Mouse (Mus musculus): ENCODE measurements around the gene Kiss1r. TPM values are rescaled to one million over a fixed set of nuclear protein-coding genes. Genes with fewer than 3 reads are reported as not detected.
"Not testable (repeated sequence)": the region's sequence is repeated elsewhere in the genome, so short reads cannot be mapped to it uniquely, and the experiment has no call there.

Kiss1r gene
- polyA plus RNA-seq, 1 experiment from 2014 or later = 1.2 TPM

DNA sequence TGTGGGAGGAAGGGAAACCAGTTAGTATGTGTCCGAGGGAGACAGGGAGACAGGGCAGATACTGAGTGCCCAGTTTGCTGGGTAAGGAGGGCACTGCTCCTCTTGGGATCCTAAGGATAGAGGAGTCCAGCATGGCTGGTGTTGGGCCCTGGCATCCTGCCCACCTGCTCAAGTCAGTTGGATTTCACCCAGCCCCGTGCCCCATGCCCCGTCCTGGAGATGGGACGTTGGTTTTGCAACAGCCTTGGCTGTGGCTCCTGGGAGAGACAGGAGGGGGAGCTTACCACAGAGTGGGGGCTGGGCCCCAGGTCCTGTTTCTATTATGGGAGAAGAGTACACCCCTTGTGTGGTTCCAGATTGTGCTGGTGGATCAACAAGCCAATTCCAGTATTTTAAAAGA is 32.3 kb upstream of the Kiss1r start:
- H3K27ac ChIP-seq = no peak overlapping the region
- 59% methylated on average over 4 of the region's 4 CpGs for WGBS
- no peak overlapping the region for H3K4me3 ChIP-seq
- no peaks in the 10 kb centered on the region for H3K36me3 ChIP-seq
- ATAC-seq (ENCODE audit: low FRiP score) = no peak
- H3K4me2 ChIP-seq (replicated peaks) = no peak overlapping the region
- H3K9me3 ChIP-seq (replicated peaks) = no peaks in the 10 kb centered on the region
- peaks cover 46% of the 10 kb centered on the region for H3K27me3 ChIP-seq
- H3K4me1 ChIP-seq = peaks cover 17% of the 10 kb centered on the region
- no peak overlapping the region for H3K9ac ChIP-seq

GRCm38 (mm10) chr10:79884938-79885337 is 31.8 kb upstream of the Kiss1r start:
- ATAC-seq (ENCODE audit: low FRiP score); H3K4me2 ChIP-seq (replicated peaks); H3K27ac ChIP-seq; H3K9me3 ChIP-seq (replicated peaks); H3K36me3 ChIP-seq; H3K4me3 ChIP-seq; H3K9ac ChIP-seq: not testable (repeated sequence)
- Histone ChIP-seq H3K27me3 (peaks cover 46% of the 10 kb centered on the region), H3K4me1 (peaks cover 15% of the 10 kb centered on the region)
- WGBS = 77% methylated on average over 3 of the region's 3 CpGs

GRCm38 (mm10) chr10:79886054-79886453 is 30.7 kb upstream of the Kiss1r start, which contains the start of gene Elane:
Elane (plus strand) TSS chr10:79886247.
- Histone ChIP-seq H3K36me3 (no peaks in the 10 kb centered on the region), H3K27ac (no peak within 1 kb of the TSS), H3K27me3 (peaks cover 36% of the 10 kb centered on the region), H3K4me2 (replicated peaks) (no peak within 1 kb of the TSS), H3K9ac (no peak within 1 kb of the TSS), H3K4me1 (peaks cover 15% of the 10 kb centered on the region), H3K9me3 (replicated peaks) (no peaks in the 10 kb centered on the region), H3K4me3 (no peak within 1 kb of the TSS)
- no peak for ATAC-seq (ENCODE audit: low FRiP score)
- WGBS = 79% methylated on average over 6 of the region's 6 CpGs

DNA sequence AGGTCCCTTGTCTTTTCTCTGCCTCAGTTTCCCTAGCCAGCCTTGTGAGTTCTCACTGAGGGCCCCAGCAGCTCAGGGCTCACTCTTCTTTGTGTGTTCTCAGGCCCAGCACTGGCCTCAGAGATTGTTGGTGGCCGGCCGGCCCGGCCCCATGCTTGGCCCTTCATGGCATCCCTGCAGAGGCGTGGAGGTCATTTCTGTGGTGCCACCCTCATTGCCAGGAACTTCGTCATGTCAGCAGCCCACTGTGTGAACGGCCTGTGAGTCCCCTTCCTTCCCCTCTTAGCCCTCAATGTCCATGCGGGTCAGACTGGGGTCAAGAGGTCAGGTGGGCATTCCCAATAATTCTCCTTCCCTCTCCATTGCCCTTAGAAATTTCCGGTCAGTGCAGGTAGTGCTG is 30.2 kb upstream of the Kiss1r start:
- Histone ChIP-seq H3K4me2 (replicated peaks) (no peak overlapping the region), H3K4me3 (no peak overlapping the region), H3K9ac (no peak overlapping the region), H3K27ac (no peak overlapping the region), H3K4me1 (peaks cover 14% of the 10 kb centered on the region), H3K36me3 (no peaks in the 10 kb centered on the region), H3K27me3 (peaks cover 30% of the 10 kb centered on the region), H3K9me3 (replicated peaks) (no peaks in the 10 kb centered on the region)
- ATAC-seq (ENCODE audit: low FRiP score) = no peak
- WGBS = 82% methylated on average over 8 of the region's 8 CpGs

DNA sequence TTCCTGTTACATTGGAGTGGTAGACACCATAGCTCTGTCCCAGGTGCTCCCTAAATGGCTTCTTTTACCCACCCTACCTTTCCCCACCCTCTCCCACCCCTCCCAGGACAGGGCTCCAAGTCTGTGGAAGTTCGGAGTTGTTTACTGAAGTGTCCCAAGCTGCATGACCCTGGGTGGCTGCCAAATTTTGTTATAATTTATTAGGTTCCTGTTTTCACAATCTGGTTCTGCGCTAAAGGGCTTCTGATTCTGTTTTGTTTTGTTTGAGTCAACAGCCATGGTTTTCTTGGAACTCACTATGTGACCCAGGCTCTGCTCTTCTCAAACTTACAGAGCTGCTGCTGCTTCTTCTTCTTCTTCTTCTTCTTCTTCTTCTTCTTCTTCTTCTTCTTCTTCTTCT is 27.4 kb upstream of the Kiss1r start:
- H3K9ac ChIP-seq = no peak overlapping the region
- ATAC-seq (ENCODE audit: low FRiP score) = no peak
- H3K27me3 ChIP-seq = 0 out of 2 replicates have a peak, but pooled peaks cover 4% of the 10 kb centered on the region
- no peaks in the 10 kb centered on the region for H3K9me3 ChIP-seq (replicated peaks)
- peaks cover 7% of the 10 kb centered on the region; the same call in 1 of the 2 replicates for H3K36me3 ChIP-seq
- 89% methylated on average over 2 of the region's 2 CpGs for WGBS
- H3K4me2 ChIP-seq (replicated peaks) = no peak overlapping the region
- no peaks in the 10 kb centered on the region for H3K4me1 ChIP-seq
- no peak overlapping the region for H3K27ac ChIP-seq
- no peak overlapping the region for H3K4me3 ChIP-seq

DNA sequence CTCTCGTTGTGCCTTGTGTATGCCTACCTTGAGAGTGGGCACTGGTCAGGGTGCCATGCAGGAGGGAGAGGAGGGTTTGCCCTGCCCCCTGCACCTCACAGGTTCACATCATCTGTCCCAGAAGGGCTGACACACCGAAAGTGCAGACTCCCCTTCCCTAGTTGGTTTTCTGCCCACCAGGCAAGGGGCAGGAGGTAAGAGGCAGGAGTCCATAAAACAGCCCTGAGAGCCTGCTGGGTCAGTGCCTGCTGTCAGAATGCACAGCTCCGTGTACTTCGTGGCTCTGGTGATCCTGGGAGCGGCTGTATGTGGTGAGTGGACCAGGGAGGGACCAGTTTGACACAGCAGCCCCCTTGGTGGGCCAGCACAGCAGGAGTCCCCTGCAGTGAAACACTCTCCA is 26.1 kb upstream of the Kiss1r start, which contains the start of gene Cfd:
Cfd (plus strand) TSS at position 184 of the 400 bp plus-strand sequence.
- H3K9ac ChIP-seq = no peak within 1 kb of the TSS
- no peak within 1 kb of the TSS for H3K27ac ChIP-seq
- H3K36me3 ChIP-seq = peaks cover 17% of the 10 kb centered on the region
- 43% methylated on average over 5 of the region's 5 CpGs for WGBS
- no peak within 1 kb of the TSS for H3K4me2 ChIP-seq (replicated peaks)
- 0 out of 2 replicates have a peak, but pooled peaks cover 4% of the 10 kb centered on the region for H3K27me3 ChIP-seq
- H3K9me3 ChIP-seq (replicated peaks) = no peaks in the 10 kb centered on the region
- no peak within 1 kb of the TSS for H3K4me3 ChIP-seq
- no peaks in the 10 kb centered on the region for H3K4me1 ChIP-seq
- ATAC-seq (ENCODE audit: low FRiP score) = no peak

DNA sequence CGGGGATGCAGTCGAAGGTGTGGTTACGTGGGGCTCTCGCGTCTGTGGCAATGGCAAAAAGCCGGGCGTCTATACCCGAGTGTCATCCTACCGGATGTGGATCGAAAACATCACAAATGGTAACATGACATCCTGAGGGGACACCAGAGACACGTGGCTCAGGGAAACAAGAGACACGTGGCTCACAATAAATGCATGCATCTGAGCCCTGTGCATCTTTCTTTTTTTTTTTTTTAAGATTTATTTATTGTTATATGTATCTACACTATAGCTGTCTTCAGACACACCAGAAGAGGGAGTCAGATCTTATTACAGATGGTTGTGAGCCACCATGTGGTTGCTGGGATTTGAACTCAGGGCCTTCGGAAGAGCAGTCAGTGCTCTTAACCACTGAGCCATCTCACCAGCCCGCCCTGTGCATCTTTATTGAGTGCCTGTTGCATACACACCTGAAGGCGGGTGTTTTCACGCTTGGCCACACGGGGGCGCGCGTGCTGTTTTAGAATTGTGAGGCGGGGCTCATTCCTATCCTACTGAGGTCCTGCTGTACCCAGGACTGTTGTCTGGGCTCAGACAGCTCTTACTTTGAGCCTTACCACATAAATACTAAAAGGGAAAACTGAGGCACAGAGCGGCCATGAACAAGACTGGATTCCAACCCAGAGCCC is 24.2 kb upstream of the Kiss1r start:
- not testable (repeated sequence) for H3K9ac ChIP-seq

GRCm38 (mm10) chr10:79896306-79896705 is 20.5 kb upstream of the Kiss1r start:
- Histone ChIP-seq H3K4me1 (peaks cover 7% of the 10 kb centered on the region), H3K4me3 (no peak overlapping the region), H3K27me3 (peaks cover 22% of the 10 kb centered on the region)

More for the DNA sequence above, 24.2 kb upstream of the Kiss1r start:
- not testable (repeated sequence) for H3K27ac ChIP-seq; H3K4me1 ChIP-seq; H3K27me3 ChIP-seq; H3K9me3 ChIP-seq (replicated peaks); H3K4me2 ChIP-seq (replicated peaks); H3K4me3 ChIP-seq
- peak; percentile 32; the same call in 1 of the 2 replicates for ATAC-seq (ENCODE audit: low FRiP score)
- WGBS = 45% methylated on average over 22 of the region's 22 CpGs
- peaks cover 35% of the 10 kb centered on the region for H3K36me3 ChIP-seq

GRCm38 (mm10) chr10:79896814-79897213 is 20.0 kb upstream of the Kiss1r start:
- Histone ChIP-seq H3K9me3 (replicated peaks) (no peaks in the 10 kb centered on the region), H3K27ac (no peak overlapping the region), H3K9ac (no peak overlapping the region), H3K4me3 (no peak overlapping the region), H3K4me2 (replicated peaks) (no peak overlapping the region), H3K27me3 (peaks cover 22% of the 10 kb centered on the region), H3K4me1 (peaks cover 10% of the 10 kb centered on the region), H3K36me3 (peaks cover 59% of the 10 kb centered on the region)
- ATAC-seq (ENCODE audit: low FRiP score) = no peak
- 85% methylated on average over 13 of the region's 13 CpGs for WGBS

More at GRCm38 (mm10) chr10:79896306-79896705, 20.5 kb upstream of the Kiss1r start:
- 85% methylated on average over 16 of the region's 16 CpGs for WGBS
- Histone ChIP-seq H3K4me2 (replicated peaks) (no peak overlapping the region), H3K27ac (no peak overlapping the region), H3K9me3 (replicated peaks) (no peaks in the 10 kb centered on the region), H3K36me3 (peaks cover 59% of the 10 kb centered on the region), H3K9ac (no peak overlapping the region)
- ATAC-seq (ENCODE audit: low FRiP score) = no peak

GRCm38 (mm10) chr10:79897316-79898245 is 19.2 kb upstream of the Kiss1r start:
- H3K27me3 ChIP-seq = peaks cover 27% of the 10 kb centered on the region
- H3K4me2 ChIP-seq (replicated peaks) = no peak overlapping the region
- H3K9ac ChIP-seq = no peak overlapping the region
- peaks cover 10% of the 10 kb centered on the region for H3K4me1 ChIP-seq
- H3K36me3 ChIP-seq = peaks cover 65% of the 10 kb centered on the region
- no peaks in the 10 kb centered on the region for H3K9me3 ChIP-seq (replicated peaks)
- WGBS = 51% methylated on average over 20 of the region's 20 CpGs
- no peak for ATAC-seq (ENCODE audit: low FRiP score)
- H3K27ac ChIP-seq = no peak overlapping the region
- no peak overlapping the region for H3K4me3 ChIP-seq

DNA sequence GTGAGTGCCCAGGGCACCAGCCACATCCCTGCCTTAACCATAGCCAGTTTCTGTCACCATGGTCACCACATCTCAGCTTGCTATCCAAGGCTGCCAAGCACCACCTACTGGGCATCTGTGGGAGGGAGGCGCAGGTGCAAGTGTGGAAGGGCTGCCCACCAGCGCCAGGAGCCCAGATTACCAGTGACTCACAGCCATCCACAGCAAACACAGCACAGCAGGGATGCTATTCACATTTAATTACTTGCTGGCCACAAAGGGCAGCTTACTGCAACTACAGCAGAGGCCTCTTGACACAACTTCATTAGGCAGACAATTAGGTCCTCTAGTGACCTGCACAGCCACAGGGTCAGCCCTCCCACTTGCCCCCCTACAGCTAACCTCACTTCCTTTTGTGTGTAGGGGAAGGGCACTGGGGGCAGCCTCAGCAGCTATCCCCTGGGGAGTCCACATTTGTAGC is 15.8 kb upstream of the Kiss1r start:
- peak; percentile 65 for ATAC-seq (ENCODE audit: low FRiP score)
- H3K27ac ChIP-seq = peak overlapping the region; percentile 36; the same call in 1 of the 2 replicates
- H3K4me3 ChIP-seq = no peak overlapping the region
- H3K9ac ChIP-seq = no peak overlapping the region
- H3K4me2 ChIP-seq (replicated peaks) = no peak overlapping the region
- H3K36me3 ChIP-seq = peaks cover 73% of the 10 kb centered on the region
- WGBS = 24% methylated on average over 2 of the region's 2 CpGs
- peaks cover 10% of the 10 kb centered on the region for H3K4me1 ChIP-seq
- no peaks in the 10 kb centered on the region for H3K9me3 ChIP-seq (replicated peaks)
- H3K27me3 ChIP-seq = peaks cover 34% of the 10 kb centered on the region

GRCm38 (mm10) chr10:79906712-79907111 is 10.1 kb upstream of the Kiss1r start:
- Histone ChIP-seq H3K27ac (no peak overlapping the region), H3K9me3 (replicated peaks) (no peaks in the 10 kb centered on the region), H3K36me3 (peaks cover 59% of the 10 kb centered on the region), H3K4me2 (replicated peaks) (no peak overlapping the region), H3K4me1 (peaks cover 11% of the 10 kb centered on the region), H3K27me3 (peaks cover 11% of the 10 kb centered on the region), H3K4me3 (no peak overlapping the region), H3K9ac (no peak overlapping the region)
- ATAC-seq (ENCODE audit: low FRiP score) = no peak
- 87% methylated on average over 9 of the region's 9 CpGs for WGBS
